Mouse (Mus musculus): ENCODE data around the gene Eif2ak2. TPM values are rescaled to one million over a fixed set of nuclear protein-coding genes. Genes with fewer than 3 reads are reported as not detected.

Gene Eif2ak2
- polyA plus RNA-seq, 1 experiment from 2014 or later: 4.3 TPM

DNA sequence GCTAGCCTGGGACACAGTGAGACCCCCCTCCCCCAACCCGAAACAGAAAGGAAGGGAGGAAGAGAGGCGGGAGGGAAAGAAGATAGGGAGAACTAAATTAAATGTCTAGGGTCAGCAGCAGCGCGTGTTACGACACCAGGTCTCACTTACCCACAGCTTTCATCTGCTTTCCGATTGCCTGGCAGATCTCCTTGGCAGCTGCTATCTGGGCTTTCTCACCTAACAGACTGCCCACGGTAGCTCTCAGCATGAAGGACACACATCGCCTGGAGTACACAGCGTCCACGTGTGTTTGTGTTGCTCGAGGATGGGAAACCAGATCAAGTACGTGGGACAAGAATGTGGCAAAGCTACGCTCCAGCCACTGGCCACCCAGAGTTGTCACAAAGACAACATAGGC lies 58.0 kb downstream of the Eif2ak2 start:
- peaks cover 50% of the 10 kb centered on the region for H3K36me3 ChIP-seq
- ATAC-seq (ENCODE audit: low FRiP score, low read depth): no peak

DNA sequence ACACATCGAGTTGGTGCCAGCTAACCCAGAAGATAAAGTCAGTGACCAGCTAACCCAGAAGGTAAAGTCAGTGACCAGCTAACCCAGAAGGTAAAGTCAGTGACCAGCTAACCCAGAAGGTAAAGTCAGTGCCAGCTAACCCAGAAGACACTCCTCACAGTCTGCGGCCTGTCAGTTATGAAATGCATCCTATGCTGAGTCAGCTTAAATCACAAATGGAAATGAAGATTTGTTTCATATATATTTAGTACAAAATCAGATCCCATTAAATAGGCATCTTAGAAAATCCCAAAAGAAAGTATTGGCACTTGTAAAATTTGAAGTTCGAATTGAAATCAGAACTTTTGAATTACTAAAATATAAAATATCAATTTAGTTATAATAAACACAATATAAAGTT lies 72.8 kb downstream of the Eif2ak2 start:
- no peaks in the 10 kb centered on the region for H3K4me1 ChIP-seq
- WGBS: 96% methylated on average over 3 of the region's 3 CpGs
- H3K4me3 ChIP-seq: no peak overlapping the region
- H3K9ac ChIP-seq: no peak overlapping the region
- H3K27ac ChIP-seq: no peak overlapping the region
- H3K36me3 ChIP-seq: peaks cover 48% of the 10 kb centered on the region
- no peak overlapping the region for H3K4me2 ChIP-seq (replicated peaks)
- no peaks in the 10 kb centered on the region for H3K9me3 ChIP-seq
- H3K27me3 ChIP-seq (replicated peaks): no peaks in the 10 kb centered on the region
- ATAC-seq (ENCODE audit: low FRiP score, low read depth): no peak

More for the DNA sequence above, 58.0 kb downstream of the Eif2ak2 start:
- 93% methylated on average over 13 of the region's 13 CpGs for WGBS
- Histone ChIP-seq H3K4me3 (no peak overlapping the region), H3K9me3 (no peaks in the 10 kb centered on the region), H3K27ac (no peak overlapping the region), H3K27me3 (replicated peaks) (no peaks in the 10 kb centered on the region), H3K9ac (no peak overlapping the region), H3K4me1 (no peaks in the 10 kb centered on the region), H3K4me2 (replicated peaks) (no peak overlapping the region)

GRCm38 (mm10) chr17:78809019-78809418 lies 73.4 kb downstream of the Eif2ak2 start:
- no peaks in the 10 kb centered on the region for H3K9me3 ChIP-seq
- H3K27me3 ChIP-seq (replicated peaks): no peaks in the 10 kb centered on the region
- no peak overlapping the region for H3K27ac ChIP-seq
- no peak overlapping the region for H3K9ac ChIP-seq
- H3K4me3 ChIP-seq: no peak overlapping the region
- ATAC-seq (ENCODE audit: low FRiP score, low read depth): no peak
- H3K36me3 ChIP-seq: peaks cover 45% of the 10 kb centered on the region
- no peaks in the 10 kb centered on the region for H3K4me1 ChIP-seq
- H3K4me2 ChIP-seq (replicated peaks): no peak overlapping the region

Other genes starting within 250 kb of the Eif2ak2 start
- gene Strn, start 145.4 kb downstream of the Eif2ak2 start, polyA plus RNA-seq (2016; fragmentation: Nextera tagmentation; extraction: Ambion mirVana): 6.3 and 7.0 TPM in 2 replicates
- 23.6 and 24.7 TPM in 2 replicates for gene Heatr5b, start 47.2 kb downstream of the Eif2ak2 start, polyA plus RNA-seq (2016; fragmentation: Nextera tagmentation; extraction: Ambion mirVana)
- gene Gpatch11, start 47.0 kb downstream of the Eif2ak2 start, polyA plus RNA-seq (2016; fragmentation: Nextera tagmentation; extraction: Ambion mirVana): 51.7 and 53.7 TPM in 2 replicates
- gene Sult6b1, start 24.4 kb upstream of the Eif2ak2 start, polyA plus RNA-seq (2016; fragmentation: Nextera tagmentation; extraction: Ambion mirVana): not detected in 2 replicates
- gene Cebpzos, start 33.9 kb upstream of the Eif2ak2 start, polyA plus RNA-seq (2016; fragmentation: Nextera tagmentation; extraction: Ambion mirVana): 101 and 107 TPM in 2 replicates
- 58.5 and 60.1 TPM in 2 replicates for gene Cebpz, start 54.5 kb upstream of the Eif2ak2 start, polyA plus RNA-seq (2016; fragmentation: Nextera tagmentation; extraction: Ambion mirVana)
- gene Ndufaf7, start 54.6 kb upstream of the Eif2ak2 start, polyA plus RNA-seq (2016; fragmentation: Nextera tagmentation; extraction: Ambion mirVana): 49.5 and 51.1 TPM in 2 replicates
- gene Prkd3, start 138.2 kb upstream of the Eif2ak2 start, polyA plus RNA-seq (2016; fragmentation: Nextera tagmentation; extraction: Ambion mirVana): 35.6 and 36.8 TPM in 2 replicates
- 8.2 and 9.2 TPM in 2 replicates for gene Qpct, start 169.3 kb upstream of the Eif2ak2 start, polyA plus RNA-seq (2016; fragmentation: Nextera tagmentation; extraction: Ambion mirVana)